Mouse (Mus musculus): ENCODE data around the gene Ak2.

GRCm38 (mm10) chr4:128997258-128997657 lies 5.5 kb downstream of the Ak2 start:
- 0 out of 2 replicates have a peak, but pooled peaks have one; percentile 5 for TF ChIP-seq CTCF (IDR thresholded peaks at IDR 0.05; ENCODE audit: low read depth)
- TF ChIP-seq EP300 (IDR thresholded peaks at IDR 0.05; ENCODE audit: low read depth) = no peak
